14 mouse cellular contexts compared by ENCODE assay signal in genomic region chr1:134105764-134106430, GRCm38 (mm10). TPM values are rescaled to one million over a fixed set of nuclear protein-coding genes. Genes with fewer than 3 reads are reported as not detected.
DNase-seq lines count a peak whose midpoint lies in the region; ATAC-seq and TF ChIP-seq lines count a peak whose summit lies in the region.
"Had no signal": no experiment of that assay in that cellular context is flagged by ENCODE, and none has a peak within 500 bp of the region (broad histone marks: within the 10 kb centered on the region; RNA-seq: fewer than 3 reads in every experiment).

No protein-coding gene starts in this region.

- no peak overlapping the region for H3K9ac ChIP-seq in intestine, embryonic 15.5 days
- no peak overlapping the region for H3K9ac ChIP-seq in intestine, embryonic 16.5 days (ENCODE audit: low read depth, low read length)
- no peak overlapping the region for H3K9ac ChIP-seq in stomach, postnatal 0 days (ENCODE audit: low read length)
- H3K9ac ChIP-seq: heart, embryonic 15.5 days; limb, embryonic 12.5 days had no signal

- no peaks in the 10 kb centered on the region for H3K4me1 ChIP-seq in intestine, embryonic 15.5 days (replicated peaks)
- no peaks in the 10 kb centered on the region for H3K4me1 ChIP-seq in intestine, embryonic 16.5 days (ENCODE audit: control insufficient read depth, insufficient read depth, low read length)
- peaks cover 3% of the 10 kb centered on the region for H3K4me1 ChIP-seq in stomach, postnatal 0 days (replicated peaks; ENCODE audit: control insufficient read depth, insufficient read depth)
- H3K4me1 ChIP-seq: limb, embryonic 12.5 days had no signal

- no peaks in the 10 kb centered on the region for H3K9me3 ChIP-seq in intestine, embryonic 15.5 days
- no peaks in the 10 kb centered on the region for H3K9me3 ChIP-seq in intestine, embryonic 16.5 days (ENCODE audit: control insufficient read depth, low read length)
- H3K9me3 ChIP-seq in stomach, postnatal 0 days (ENCODE audit: control insufficient read depth, low read length), result no peaks in the 10 kb centered on the region
- H3K9me3 ChIP-seq: forebrain, embryonic 13.5 days; heart, embryonic 15.5 days; limb, embryonic 12.5 days had no signal

- no peaks in the 10 kb centered on the region for H3K27me3 ChIP-seq in intestine, embryonic 15.5 days (replicated peaks)
- no peaks in the 10 kb centered on the region for H3K27me3 ChIP-seq in intestine, embryonic 16.5 days (replicated peaks; ENCODE audit: control insufficient read depth, insufficient read depth, low read length)
- no peaks in the 10 kb centered on the region for H3K27me3 ChIP-seq in stomach, postnatal 0 days (ENCODE audit: control insufficient read depth, insufficient read depth, low read length)
- H3K27me3 ChIP-seq: forebrain, embryonic 13.5 days; heart, embryonic 15.5 days had no signal

- WGBS in intestine, embryonic 15.5 days, result 45% methylated on average over 3 of the region's 3 CpGs
- WGBS in intestine, embryonic 16.5 days, result 46% methylated on average over 3 of the region's 3 CpGs
- WGBS in stomach, postnatal 0 days, result 35% methylated on average over 3 of the region's 3 CpGs

- TF ChIP-seq CTCF in stomach, postnatal 0 days (IDR thresholded peaks at IDR 0.05; ENCODE audit: low read depth), result no peak

- no peak overlapping the region for H3K4me3 ChIP-seq in intestine, embryonic 15.5 days (replicated peaks)
- no peak overlapping the region for H3K4me3 ChIP-seq in intestine, embryonic 16.5 days (ENCODE audit: low read length)
- H3K4me3 ChIP-seq in stomach, postnatal 0 days (ENCODE audit: low read depth, low read length), result no peak overlapping the region
- H3K4me3 ChIP-seq: forebrain, embryonic 13.5 days; heart, embryonic 15.5 days; limb, embryonic 12.5 days had no signal

- peak; percentile 7 to 42 for DNase-seq in adrenal gland, adult (ENCODE audit: inconsistent age in 2 of 2, low spot score in 1 of 2)
- DNase-seq in adrenal gland, adult 8-10 months, result no peak
- DNase-seq in ovary, postnatal 36 days (ENCODE audit: low spot score), result peak; percentile 1
- no peak for DNase-seq in ovary, adult 18-20 months (ENCODE audit: low spot score)
- no peak for DNase-seq in stomach, postnatal 0 days (ENCODE audit: low spot score)
- no peak for DNase-seq in layer of hippocampus, adult 9-10 months (ENCODE audit: low spot score)

- no peak overlapping the region for H3K27ac ChIP-seq in intestine, embryonic 15.5 days
- no peak overlapping the region for H3K27ac ChIP-seq in intestine, embryonic 16.5 days (ENCODE audit: low read length)
- H3K27ac ChIP-seq in stomach, postnatal 0 days (replicated peaks), result peak overlapping the region; percentile 74
- H3K27ac ChIP-seq: forebrain, embryonic 13.5 days; heart, embryonic 15.5 days; limb, embryonic 12.5 days had no signal

- no peak overlapping the region for H3K4me2 ChIP-seq in intestine, embryonic 15.5 days (replicated peaks)
- H3K4me2 ChIP-seq in intestine, embryonic 16.5 days (ENCODE audit: low read depth, low read length), result no peak overlapping the region
- H3K4me2 ChIP-seq in stomach, postnatal 0 days (replicated peaks; ENCODE audit: low read depth), result no peak overlapping the region
- H3K4me2 ChIP-seq: forebrain, embryonic 13.5 days; heart, embryonic 15.5 days; limb, embryonic 12.5 days had no signal

- H3K36me3 ChIP-seq in intestine, embryonic 15.5 days, result no peaks in the 10 kb centered on the region
- no peaks in the 10 kb centered on the region for H3K36me3 ChIP-seq in intestine, embryonic 16.5 days (ENCODE audit: control insufficient read depth, insufficient read depth, low read length)
- no peaks in the 10 kb centered on the region for H3K36me3 ChIP-seq in stomach, postnatal 0 days (ENCODE audit: control insufficient read depth, insufficient read depth, low read length)
- H3K36me3 ChIP-seq: heart, embryonic 15.5 days; limb, embryonic 12.5 days had no signal

- no peak for TF ChIP-seq EP300 in stomach, postnatal 0 days (optimal IDR thresholded peaks at IDR 0.05)

- ATAC-seq in intestine, embryonic 15.5 days, result peak; percentile 14; the same call in 1 of the 2 replicates
- ATAC-seq in intestine, embryonic 16.5 days, result no peak
- ATAC-seq in stomach, postnatal 0 days (ENCODE audit: low FRiP score, low TSS enrichment), result peak; percentile 13; the same call in 1 of the 2 replicates
- ATAC-seq: hindbrain, embryonic 16.5 days had no signal

RNA-seq across cellular contexts. Expression of gene Chit1, which starts 5.1 kb away (rescaled TPM):
- total RNA-seq in adrenal gland, adult 8-10 months (2022), result under 1 TPM in 1 of 4 experiments, not detected in 3; 0.28 TPM
- polyA plus RNA-seq in intestine, embryonic 15.5 days (2015; fragmentation: Nextera tagmentation; extraction: Ambion mirVana), result not detected in 2 replicates
- polyA plus RNA-seq in intestine, embryonic 16.5 days (2015; fragmentation: Nextera tagmentation; extraction: Ambion mirVana), result not detected in 2 replicates
- polyA plus RNA-seq in stomach, postnatal 0 days (2015; fragmentation: Nextera tagmentation; extraction: Ambion mirVana), result 38.5 and 45.1 TPM in 2 replicates
- total RNA-seq: left cerebral cortex, adult 18-20 months had no signal
- polyA plus RNA-seq: large intestine, adult 2 months; limb, embryonic 12.5 days had no signal

RNA-seq across cellular contexts. Expression of gene Btg2, which starts 27.0 kb away (rescaled TPM):
- total RNA-seq in adrenal gland, adult 8-10 months (2022), result 10 to 100 TPM; 28.1 to 56.5 (median 50.6) TPM
- polyA plus RNA-seq in intestine, embryonic 15.5 days (2015; fragmentation: Nextera tagmentation; extraction: Ambion mirVana), result 41.0 and 41.3 TPM in 2 replicates
- 42.9 and 43.2 TPM in 2 replicates for polyA plus RNA-seq in intestine, embryonic 16.5 days (2015; fragmentation: Nextera tagmentation; extraction: Ambion mirVana)
- 85.9 and 96.8 TPM in 2 replicates for polyA plus RNA-seq in stomach, postnatal 0 days (2015; fragmentation: Nextera tagmentation; extraction: Ambion mirVana)

Comparison
In these comparisons a context has a peak if more than half of its experiments do, and no peak if none do; other contexts are left out.
1. DNase-seq: peak in adrenal gland, adult (2 of 2) and ovary, postnatal 36 days (single experiment); none in adrenal gland, adult 8-10 months (single experiment), ovary, adult 18-20 months (single experiment), stomach, postnatal 0 days (single experiment) and layer of hippocampus, adult 9-10 months (single experiment).
2. RNA of gene Chit1, which starts 5.1 kb away (polyA plus RNA-seq): 38.5 to 45.1 TPM in stomach, postnatal 0 days; not detected in intestine, embryonic 15.5 days and not detected in intestine, embryonic 16.5 days; every median in the first group is over 10 times any median in the second.